Mouse (Mus musculus): ENCODE measurements around the gene Gm49378.

The Gm49378 gene

GRCm38 (mm10) chr14:55629312-55629711 lies 8.4 kb downstream of the Gm49378 start:
- peak; percentile 68 for DNase-seq

- DNase-seq = peak; percentile 29
Observed at GRCm38 (mm10) chr14:55628077-55628827, 9.4 kb downstream of the Gm49378 start.

GRCm38 (mm10) chr14:55618486-55619195 lies 19.1 kb downstream of the Gm49378 start:
- DNase-seq = peak; percentile 75

GRCm38 (mm10) chr14:55617822-55618221 lies 19.9 kb downstream of the Gm49378 start, which contains the start of gene Rec8:
TSS of gene Rec8 (plus strand) at chr14:55618037.
- peak; percentile 75 for DNase-seq

DNA sequence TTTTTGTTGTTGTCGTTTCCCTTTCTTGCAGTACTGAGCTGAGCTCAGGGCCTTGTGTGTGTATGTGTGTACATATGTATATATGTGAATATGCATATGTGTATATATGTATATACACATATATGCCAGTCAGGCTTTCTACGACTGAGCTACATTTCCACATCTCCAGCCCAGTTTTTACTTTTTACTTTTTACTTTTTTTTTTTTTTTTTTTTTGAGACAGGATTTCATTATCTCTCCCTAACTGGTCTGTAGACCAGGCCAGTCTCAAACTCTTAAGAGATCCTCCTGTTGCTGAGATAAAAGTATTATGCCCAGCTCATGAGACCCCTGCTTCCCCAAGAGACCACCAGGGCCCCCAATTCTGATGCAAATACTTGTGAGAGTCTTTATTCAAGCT lies 20.9 kb downstream of the Gm49378 start:
- no peak for DNase-seq

- no peak for DNase-seq
Observed at GRCm38 (mm10) chr14:55615876-55616275, 21.8 kb downstream of the Gm49378 start.

GRCm38 (mm10) chr14:55614565-55615178 lies 23.0 kb downstream of the Gm49378 start:
- DNase-seq = peak; percentile 61

- no peak for DNase-seq
Observed at GRCm38 (mm10) chr14:55613346-55613745, 24.3 kb downstream of the Gm49378 start.

DNA sequence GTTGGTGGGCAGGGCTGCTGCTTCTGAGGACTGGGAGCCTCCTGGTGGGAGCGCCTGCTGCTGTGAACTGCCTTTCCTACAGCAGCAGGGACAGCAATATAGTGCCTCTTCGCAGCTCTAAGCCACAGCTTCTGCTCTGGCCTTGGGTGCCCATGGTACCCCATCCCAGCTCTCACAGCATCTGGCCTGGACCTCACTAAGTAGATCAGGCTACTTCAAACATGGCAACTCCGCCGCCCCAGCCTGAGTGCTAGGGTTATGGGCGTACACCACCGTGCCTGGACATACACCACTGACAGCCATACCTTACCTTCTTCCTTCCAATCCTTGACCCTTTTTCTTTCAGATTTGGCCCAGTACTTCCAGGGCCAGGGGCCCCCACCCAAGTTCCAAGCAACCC lies 29.4 kb downstream of the Gm49378 start:
- no peak for DNase-seq

DNA sequence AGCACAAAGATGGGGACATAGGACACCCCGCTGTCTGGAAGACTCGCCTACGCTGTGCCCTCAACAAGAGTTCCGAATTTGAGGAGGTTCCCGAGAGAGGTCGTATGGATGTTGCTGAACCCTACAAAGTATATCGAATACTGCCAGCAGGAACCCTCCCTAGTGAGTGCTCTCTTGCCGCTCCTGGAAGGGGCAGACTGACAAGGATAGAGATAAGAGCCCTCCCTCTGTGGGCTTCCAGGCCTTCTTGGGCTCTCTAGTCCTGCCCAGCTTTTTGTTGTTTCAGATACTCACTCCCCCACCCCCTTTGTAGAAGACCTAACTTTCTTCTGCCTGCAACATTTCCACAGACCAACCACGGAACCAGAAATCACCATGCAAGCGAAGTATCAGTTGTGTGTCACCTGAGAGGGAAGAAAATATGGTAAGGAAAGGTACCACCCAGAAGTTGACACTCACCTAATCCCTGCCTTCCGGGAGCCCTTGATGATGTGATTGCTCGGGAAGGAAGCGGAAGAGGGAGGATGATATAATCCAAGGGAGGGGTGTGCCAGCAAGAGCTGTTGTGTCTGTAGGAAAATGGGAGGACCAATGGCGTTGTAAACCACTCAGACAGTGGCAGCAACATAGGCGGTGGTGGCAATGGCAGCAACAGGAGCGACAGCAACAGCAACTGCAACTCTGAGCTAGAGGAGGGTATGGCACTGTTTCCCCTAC lies 31.8 kb downstream of the Gm49378 start:
- DNase-seq = peak; percentile 61

DNA sequence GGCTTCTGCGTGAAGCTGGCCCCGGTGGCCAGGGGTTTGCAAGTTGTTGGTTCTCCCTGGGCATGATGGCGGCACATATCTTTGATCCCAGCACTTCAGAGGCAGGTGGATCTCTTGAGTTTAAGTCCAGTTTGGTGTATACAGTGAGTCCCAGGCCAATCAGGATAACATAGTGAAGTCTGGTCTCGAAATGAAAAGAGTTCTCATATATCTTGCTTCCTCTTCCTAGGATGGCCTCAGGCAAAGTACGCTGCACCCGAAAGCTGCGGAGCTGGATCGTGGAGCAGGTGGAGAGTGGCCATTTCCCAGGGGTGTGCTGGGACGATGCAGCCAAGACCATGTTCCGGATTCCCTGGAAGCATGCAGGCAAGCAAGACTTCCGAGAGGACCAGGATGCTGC lies 32.9 kb downstream of the Gm49378 start:
- DNase-seq = no peak

DNA sequence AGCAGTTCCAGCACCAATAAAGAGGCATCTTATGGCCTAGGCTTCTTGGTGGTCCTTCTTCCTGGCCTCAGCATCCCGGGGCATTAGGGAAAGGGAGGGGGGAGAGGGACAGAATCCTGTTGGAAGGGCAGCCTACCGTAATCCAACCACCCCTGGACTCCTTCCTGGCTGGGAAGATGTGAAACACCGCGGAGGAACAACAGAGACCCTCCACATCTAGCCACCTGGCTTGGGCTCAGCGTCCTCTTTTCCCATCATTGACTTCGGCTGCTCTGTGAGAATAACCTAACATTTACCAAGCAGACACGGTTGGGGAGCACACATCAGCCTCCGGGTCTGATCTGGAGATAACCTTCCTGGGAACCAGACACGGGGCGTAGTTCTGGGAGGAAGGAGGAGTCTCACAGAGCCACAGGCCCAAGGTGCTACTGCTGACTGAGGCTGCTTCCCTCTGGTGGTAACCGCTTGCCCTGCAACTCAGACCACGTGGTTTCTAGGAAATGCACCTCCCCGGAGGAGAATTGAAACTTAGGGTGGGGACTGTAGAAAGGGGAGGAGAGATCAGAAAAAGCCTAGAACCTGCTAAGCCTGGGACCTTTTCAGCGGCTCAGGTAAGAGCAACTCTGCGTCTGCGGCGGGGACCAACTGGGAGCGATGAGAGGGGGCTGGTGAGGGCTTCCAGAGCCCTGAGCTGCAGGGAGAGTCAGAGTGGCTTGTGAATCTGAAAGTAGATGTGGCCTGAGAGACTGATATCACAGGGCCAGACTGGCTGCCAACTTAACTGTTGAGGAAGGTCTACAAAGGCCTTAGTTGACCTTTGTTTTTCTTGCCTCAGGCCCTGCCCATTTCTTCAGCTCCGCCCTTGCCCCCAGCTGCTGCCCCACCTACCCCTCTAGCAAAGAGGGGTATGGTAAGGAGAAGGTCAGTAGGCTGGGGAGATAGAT lies 33.8 kb downstream of the Gm49378 start:
- peak; percentile 95 for DNase-seq

DNA sequence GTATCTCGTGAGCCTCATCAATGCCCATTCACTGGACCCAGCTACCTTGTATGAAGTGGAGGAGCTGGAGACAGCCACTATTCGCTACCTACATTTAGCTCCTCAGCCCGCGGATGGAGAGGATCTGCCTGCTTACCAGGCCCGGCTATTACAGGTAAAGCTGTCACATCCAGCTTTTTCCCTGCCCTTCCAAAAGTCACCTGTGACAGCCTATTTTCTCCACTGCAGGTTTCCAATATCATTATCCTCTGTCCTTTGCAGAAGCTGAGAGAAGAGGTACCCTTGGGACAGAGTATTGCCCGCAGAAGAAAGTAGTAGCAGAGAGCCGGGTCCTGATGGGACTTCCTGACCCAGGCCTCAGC lies 34.4 kb downstream of the Gm49378 start, which contains the start of gene Irf9:
Irf9 (plus strand) TSS at position 301 of the 362 bp plus-strand sequence.
- no peak for DNase-seq

GRCm38 (mm10) chr14:55598521-55599390 lies 38.9 kb downstream of the Gm49378 start:
- DNase-seq = no peak

DNA sequence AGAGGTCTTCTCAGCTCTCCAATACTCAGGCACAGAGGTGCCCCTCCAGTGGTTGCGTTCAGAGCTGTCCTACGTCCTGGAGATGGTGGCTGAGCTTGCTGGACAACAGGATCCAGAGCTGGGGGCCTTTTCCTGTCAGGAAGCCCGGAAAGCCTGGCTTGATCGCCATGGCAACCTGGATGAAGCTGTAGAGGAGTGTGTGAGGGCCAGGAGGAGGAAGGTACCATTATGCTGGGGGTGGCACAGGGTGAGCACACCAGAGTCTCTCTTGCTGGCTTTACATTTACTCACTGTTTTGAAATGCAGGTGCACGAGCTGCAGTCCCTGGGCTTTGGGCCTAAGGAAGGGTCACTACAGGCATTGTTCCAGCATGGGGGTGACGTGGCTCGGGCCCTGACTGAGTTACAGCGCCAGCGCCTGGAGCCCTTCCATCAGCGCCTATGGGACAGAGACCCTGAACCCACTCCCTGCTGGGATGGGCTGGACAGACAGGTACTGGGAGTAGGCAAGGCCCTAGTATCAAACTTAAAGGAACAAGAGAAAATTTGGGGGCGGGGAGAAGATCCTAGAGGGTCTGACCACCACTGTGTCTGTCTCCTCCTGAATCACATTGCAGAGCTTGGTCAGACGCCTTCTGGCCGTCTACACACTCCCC lies 41.5 kb downstream of the Gm49378 start:
- no peak for DNase-seq

DNA sequence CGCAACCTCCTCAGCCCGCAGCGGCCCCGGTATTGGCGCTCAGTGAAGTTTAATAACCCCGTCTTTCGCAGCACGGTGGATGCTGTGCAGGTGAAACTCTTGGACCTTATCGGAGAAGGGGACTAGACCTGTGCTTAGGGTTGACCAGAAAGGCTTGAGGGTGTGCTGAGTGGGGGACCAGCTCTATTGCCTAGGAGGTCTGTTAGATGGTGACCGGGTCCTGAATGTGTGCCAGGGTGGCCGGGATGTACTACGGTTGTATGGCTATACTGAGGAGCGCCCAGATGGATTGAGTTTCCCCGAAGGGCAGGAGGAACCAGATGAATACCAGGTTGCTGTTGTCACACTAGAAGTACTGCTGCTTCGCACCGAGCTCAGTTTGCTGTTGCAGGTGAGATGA lies 45.5 kb downstream of the Gm49378 start:
- no peak for DNase-seq

DNA sequence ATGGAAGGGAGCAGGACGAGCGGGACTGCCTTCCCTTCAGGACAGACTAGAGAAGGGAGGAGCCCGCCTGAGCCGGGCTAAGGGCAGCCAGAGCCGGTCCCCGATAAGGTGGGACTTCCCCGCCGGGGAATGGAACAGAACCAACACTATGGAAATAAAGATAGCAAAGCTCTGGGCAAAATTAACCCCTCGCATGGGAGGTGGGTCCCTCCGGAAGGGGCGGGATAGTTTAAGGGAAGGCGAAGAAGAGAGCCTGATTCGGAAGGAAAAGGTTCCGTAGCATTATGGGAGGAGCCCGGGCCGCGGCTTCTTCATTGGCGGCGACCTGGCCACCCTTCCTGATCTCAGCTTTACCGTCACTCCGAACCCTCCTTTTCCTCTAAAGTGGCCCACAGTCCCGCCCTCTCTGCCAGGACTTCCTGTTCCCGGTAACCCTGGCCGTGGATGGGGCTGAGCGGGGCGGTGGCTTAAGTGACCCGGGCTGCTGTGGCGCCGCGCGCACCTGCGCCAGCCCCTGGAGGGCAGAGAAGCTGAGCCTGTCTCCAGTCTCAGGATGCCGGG lies 46.3 kb downstream of the Gm49378 start, which contains the start of gene Rnf31:
Rnf31 (plus strand) TSS at position 378 of the 561 bp plus-strand sequence.
- DNase-seq = peak; percentile 96

- DNase-seq = peak; percentile 95
Observed at GRCm38 (mm10) chr14:55590748-55591330, 46.9 kb downstream of the Gm49378 start, which contains the start of gene Psme2. TSS of gene Psme2 (minus strand) at chr14:55591113.

DNA sequence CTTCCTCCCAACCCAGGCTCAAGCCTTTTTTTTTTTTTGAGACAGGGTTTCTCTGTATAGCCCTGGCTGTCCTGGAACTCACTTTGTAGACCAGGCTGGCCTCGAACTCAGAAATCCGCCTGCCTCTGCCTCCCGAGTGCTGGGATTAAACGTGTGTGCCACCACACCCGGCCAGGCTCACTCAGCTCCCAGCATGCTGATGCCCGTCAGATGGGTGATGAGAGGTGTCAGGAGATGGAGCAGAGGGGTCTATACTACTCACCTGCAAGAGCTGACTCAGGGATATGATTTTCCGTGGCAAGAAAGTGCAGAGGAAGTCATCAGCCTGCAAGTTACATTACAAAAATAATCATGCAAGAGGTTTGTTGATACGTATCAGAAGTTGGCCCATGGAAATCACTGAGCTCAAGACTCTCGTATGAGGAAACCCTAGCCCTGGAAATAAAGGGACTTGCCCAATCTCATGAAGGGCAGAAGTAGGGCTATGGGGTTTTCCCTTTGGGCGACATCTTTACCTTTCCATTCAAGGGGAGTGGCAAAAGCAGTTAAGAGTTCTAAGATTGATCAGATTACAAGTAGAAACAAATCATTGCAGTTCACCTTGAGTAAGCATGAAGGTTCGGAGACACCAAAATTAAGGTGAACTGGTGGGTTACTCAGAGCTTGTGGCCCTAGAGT lies 47.8 kb downstream of the Gm49378 start:
- no peak for DNase-seq
